In genomic region chr10:17522026-17522541, GRCm38 (mm10) we compare ENCODE assay signal across 8 mouse cellular contexts.
DNase-seq lines count a peak whose midpoint lies in the region; ATAC-seq lines count a peak whose summit lies in the region.

No protein-coding gene starts in this region.

- H3K4me3 ChIP-seq in embryonic facial prominence, embryonic 10.5 days = no peak overlapping the region
- H3K4me3 ChIP-seq in limb, embryonic 11.5 days (ENCODE audit: low read depth, low read length) = no peak overlapping the region

- DNase-seq in frontal cortex, postnatal 25 days (ENCODE audit: low spot score in 2 of 2) = no peak
- DNase-seq in adrenal gland, postnatal 14 days = peak; percentile 61
- DNase-seq in embryonic facial prominence, embryonic 10.5 days (ENCODE audit: low spot score) = peak; percentile 67
- peak; percentile 68 for DNase-seq in limb, embryonic 11.5 days (ENCODE audit: low spot score)
- DNase-seq in skeletal muscle tissue, adult 2 months (ENCODE audit: low read depth, low spot score) = peak; percentile 81
- DNase-seq in testis, postnatal 10 days (ENCODE audit: low spot score) = no peak

- peak; percentile 13; the same call in 1 of the 2 replicates for ATAC-seq in frontal cortex, adult (ENCODE audit: low TSS enrichment)
- ATAC-seq in hematopoietic stem cell, adult 5-6 weeks (replicated peaks in 1 of 2; ENCODE audit: insufficient read depth in 1 of 2, low FRiP score in 2 of 2, low TSS enrichment in 1 of 2, low read depth in 1 of 2, poor library complexity in 2 of 2, severe bottlenecking in 2 of 2) = peak; percentile 86 to 91
- ATAC-seq in limb, embryonic 11.5 days (ENCODE audit: insufficient number of reproducible peaks, low FRiP score, low TSS enrichment, low read depth) = no peak

- 30% methylated on average over 5 of the region's 5 CpGs for WGBS in embryonic facial prominence, embryonic 10.5 days
- WGBS in limb, embryonic 11.5 days = 8% methylated on average over 5 of the region's 5 CpGs

- no peaks in the 10 kb centered on the region for H3K36me3 ChIP-seq in embryonic facial prominence, embryonic 10.5 days (replicated peaks)
- H3K36me3 ChIP-seq in limb, embryonic 11.5 days (ENCODE audit: control insufficient read depth, insufficient read depth, low read length) = no peaks in the 10 kb centered on the region

- peak overlapping the region; percentile 20; the same call in 1 of the 2 replicates for H3K4me2 ChIP-seq in limb, embryonic 11.5 days (ENCODE audit: low read depth, severe bottlenecking)

- H3K9ac ChIP-seq in limb, embryonic 11.5 days (ENCODE audit: low read length) = no peak overlapping the region

- peaks cover 6% of the 10 kb centered on the region for H3K4me1 ChIP-seq in embryonic facial prominence, embryonic 10.5 days
- H3K4me1 ChIP-seq in limb, embryonic 11.5 days (ENCODE audit: control insufficient read depth, insufficient read depth, low read length) = no peaks in the 10 kb centered on the region

- H3K9me3 ChIP-seq in embryonic facial prominence, embryonic 10.5 days = no peaks in the 10 kb centered on the region
- H3K9me3 ChIP-seq in limb, embryonic 11.5 days (ENCODE audit: control insufficient read depth, low read length) = no peaks in the 10 kb centered on the region

- H3K27ac ChIP-seq in embryonic facial prominence, embryonic 10.5 days (replicated peaks) = no peak overlapping the region
- no peak overlapping the region for H3K27ac ChIP-seq in limb, embryonic 11.5 days (replicated peaks; ENCODE audit: low read depth, low read length)

- no peaks in the 10 kb centered on the region for H3K27me3 ChIP-seq in embryonic facial prominence, embryonic 10.5 days (replicated peaks; ENCODE audit: low read depth, poor library complexity, severe bottlenecking)
- no peaks in the 10 kb centered on the region for H3K27me3 ChIP-seq in limb, embryonic 11.5 days (ENCODE audit: control insufficient read depth, insufficient read depth, low read length)

Comparison
In these comparisons a context has a peak if more than half of its experiments do, and no peak if none do; other contexts are left out.
1. DNase-seq: peak in adrenal gland, postnatal 14 days (single experiment), embryonic facial prominence, embryonic 10.5 days (single experiment), limb, embryonic 11.5 days (single experiment) and skeletal muscle tissue, adult 2 months (single experiment); none in frontal cortex, postnatal 25 days (0 of 2) and testis, postnatal 10 days (single experiment).